Mouse (Mus musculus) layer of hippocampus, adult 11-12 months (tissue): ENCODE results near the gene Gm5662.
"Not testable (repeated sequence)": the region's sequence is repeated elsewhere in the genome, so short reads cannot be mapped to it uniquely, and the experiment has no call there.

Experiments
- DNase-seq: peaks from one replicate; pipeline ENCODE4 v3.0.0; 2022; ENCODE audit warnings: low spot score

The Gm5662 gene

DNA sequence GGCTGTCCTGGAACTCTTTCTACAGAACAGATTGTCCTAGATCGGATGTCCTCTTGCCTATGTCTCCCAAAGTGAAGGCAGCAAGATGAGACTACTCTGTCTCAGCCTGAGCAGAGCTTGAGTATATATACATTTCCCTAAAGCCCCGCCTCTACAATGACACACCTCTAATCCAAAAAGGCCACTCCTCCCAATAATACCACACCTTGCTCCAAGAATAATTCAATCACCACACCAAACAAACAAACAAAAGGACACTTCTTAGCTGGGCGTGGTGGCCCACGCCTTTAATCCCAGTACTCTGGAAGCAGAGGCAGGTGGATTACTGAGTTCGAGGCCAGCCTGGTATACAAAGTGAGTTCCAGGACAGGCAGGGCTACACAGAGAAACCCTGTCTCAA, at the start of gene Gm5662:
TSS of gene Gm5662 (minus strand) at position 101 of the 400 bp plus-strand sequence.
- DNase-seq = not testable (repeated sequence)

DNA sequence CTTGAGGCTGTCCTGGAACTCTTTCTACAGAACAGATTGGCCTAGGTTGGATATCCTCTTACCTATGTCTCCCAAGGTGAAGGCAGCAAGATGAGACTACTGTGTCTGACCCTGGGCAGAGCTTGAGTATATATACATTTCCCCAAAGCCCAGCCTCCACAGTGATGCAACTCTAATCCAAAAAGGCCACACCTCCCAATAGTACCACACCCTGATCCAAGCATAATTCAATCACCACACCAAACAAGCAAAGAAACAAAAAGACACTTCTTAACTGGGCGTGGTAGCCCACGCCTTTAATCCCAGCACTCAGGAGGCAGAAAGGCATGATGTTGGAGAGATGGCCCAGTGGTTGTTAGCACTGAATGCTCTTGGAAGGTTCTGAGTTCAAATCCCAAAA, 49.6 kb upstream of the Gm5662 start, which contains the start of gene Gm5039:
TSS of gene Gm5039 (minus strand) at position 101 of the 400 bp plus-strand sequence.
- not testable (repeated sequence) for DNase-seq

DNA sequence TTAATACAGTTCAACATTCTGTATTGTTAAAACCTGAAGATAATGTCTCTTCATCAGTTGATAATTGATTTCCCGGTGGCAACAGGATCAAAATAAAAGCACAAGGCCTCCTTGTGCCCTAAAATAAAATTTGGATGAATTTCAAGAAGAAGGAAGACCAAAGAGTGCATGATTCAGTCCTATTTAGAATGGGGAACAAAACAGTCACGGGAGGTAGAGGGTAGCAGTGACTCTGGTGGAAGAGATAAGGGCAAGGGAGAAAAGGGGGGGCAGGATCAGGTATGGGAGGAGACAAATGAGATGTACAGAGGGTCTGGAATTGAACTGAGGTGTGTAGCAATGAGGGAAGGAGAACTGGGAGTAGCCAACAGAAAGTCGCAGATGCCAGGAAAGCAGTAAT, 40.3 kb upstream of the Gm5662 start:
- no peak for DNase-seq

DNA sequence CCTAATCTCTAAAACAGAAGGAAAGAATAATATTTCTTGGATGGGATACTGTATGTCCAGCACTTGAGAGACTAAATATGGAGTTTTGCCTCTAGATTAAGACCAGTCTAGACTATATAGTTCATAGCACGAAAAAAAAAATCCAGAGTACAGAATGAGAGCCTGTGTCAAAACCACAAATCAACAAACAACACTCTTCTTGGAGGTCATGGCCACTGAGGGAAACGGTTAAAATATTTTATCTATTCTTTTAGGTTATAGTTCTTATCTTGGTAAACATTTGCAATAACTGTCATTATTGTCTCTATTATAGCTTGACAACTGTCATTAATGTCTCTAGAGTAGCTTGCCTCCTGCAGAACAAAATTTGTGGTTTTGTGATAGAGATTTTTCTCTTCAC, 22.9 kb upstream of the Gm5662 start:
- not testable (repeated sequence) for DNase-seq

DNA sequence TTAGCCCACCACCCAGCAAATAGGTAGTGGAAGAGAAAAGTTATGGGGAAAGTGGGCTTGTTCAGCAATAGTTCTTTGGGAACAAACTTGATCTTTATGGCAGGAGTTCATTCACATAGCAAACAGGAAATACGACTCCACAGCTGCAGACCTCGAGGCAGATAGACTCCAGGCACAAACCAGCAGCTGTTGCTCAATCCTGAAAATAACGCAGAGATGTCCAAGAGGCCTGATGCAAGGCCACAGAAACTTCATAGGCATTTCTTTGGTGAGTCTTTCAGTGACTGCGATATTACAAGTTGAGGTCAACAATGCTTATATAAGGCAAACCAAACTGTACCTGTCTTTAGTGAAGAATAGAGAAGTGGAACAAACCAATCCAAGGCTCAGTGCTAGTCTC, 18.8 kb upstream of the Gm5662 start:
- not testable (repeated sequence) for DNase-seq

DNA sequence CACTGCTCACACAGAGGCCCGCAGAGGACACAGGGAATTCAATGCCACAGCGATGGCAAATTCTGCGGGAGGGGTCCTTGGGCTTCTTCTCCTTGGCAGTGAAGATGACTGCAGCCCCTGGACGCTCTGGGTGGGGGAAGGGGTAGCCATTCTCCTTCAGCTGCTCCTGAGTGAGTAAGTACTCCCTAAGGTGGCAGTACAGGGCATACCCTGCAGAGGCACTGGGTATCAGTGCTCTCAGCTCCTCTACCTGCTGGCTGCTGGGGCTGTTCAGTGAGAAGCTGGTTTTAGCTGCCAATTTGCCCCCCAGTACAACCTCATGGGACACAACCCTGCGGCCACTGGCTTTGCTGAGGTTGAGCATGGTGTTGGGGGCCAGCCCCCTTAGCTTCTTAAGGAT, 10.9 kb upstream of the Gm5662 start:
- not testable (repeated sequence) for DNase-seq

DNA sequence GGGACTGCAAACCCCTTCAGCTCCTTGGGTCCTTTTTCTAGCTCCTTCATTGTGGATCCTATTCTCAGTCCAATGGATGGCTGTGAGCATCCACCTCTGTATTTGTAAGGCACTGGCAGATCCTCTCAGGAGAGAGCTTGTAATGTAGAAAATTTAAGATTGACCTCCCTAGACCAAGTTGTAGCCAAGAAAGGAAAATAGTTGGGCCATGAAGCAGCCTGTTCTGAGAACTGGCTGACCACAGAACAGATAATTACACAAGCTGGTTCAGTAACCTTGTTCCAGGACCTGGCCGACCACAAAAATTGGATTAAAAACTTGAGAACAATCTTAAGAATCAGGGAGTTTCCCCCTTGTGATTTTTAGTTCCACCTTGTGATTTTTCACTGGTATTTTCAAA, 17.1 kb downstream of the Gm5662 start:
- no peak for DNase-seq

DNA sequence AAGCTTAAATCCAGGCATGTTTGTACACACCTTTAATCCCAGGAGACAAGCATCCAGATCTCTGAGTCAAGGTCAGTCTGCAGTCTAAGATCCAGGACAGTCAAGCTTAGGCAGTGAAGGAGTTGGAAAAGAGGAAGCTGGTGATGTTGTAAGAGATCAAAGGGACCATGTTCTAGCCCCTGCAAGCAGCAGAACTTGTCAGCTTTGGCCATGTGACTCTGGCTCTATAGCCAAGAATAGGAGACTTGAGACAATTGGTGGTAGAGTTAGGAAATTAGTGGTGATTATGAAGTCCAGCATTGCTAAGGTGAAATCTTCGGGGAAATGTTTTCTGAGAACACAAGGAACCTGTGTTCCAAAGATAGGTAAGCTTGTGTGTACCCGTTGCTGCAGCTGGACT, 18.4 kb downstream of the Gm5662 start:
- not testable (repeated sequence) for DNase-seq

DNA sequence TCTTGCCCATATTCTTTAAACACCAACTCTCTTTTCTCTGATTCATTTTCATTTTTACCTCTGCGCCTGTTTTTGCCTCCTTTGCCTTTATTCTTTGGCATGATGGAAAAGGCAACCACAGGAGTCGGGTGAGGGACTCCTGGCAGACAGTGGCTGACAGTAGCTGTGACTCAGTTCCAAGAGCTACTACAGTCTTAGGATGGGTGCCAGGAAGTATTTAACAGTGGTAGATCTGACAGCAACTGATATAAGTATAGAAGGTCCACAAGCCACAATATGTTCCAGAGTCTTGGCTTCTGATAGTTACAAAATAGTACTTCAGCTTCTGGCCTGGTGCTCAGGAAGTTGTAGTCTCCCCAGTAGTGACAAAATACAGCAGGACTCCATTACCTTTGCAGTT, 24.3 kb downstream of the Gm5662 start, which contains the start of gene Gm8332:
TSS of gene Gm8332 (minus strand) at position 101 of the 400 bp plus-strand sequence.
- DNase-seq = not testable (repeated sequence)

DNA sequence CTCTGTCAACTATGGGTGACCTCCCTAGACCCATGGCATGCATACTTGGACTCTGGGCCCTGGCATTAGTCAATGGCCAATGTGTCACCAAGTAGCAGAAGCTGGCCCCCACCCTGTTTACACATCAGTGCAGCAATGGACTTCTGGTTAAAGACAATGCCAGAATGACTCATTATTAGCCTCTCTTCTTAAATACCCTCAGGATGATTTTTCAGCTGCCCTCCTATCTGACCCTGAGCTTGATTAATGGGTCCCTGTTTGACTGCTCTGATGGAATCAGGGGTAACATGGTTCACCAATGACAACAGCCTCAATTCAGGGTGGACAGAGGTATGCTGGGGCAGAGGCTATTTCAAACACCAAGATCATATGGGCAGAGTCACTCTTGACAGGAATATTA, 28.5 kb downstream of the Gm5662 start:
- not testable (repeated sequence) for DNase-seq

DNA sequence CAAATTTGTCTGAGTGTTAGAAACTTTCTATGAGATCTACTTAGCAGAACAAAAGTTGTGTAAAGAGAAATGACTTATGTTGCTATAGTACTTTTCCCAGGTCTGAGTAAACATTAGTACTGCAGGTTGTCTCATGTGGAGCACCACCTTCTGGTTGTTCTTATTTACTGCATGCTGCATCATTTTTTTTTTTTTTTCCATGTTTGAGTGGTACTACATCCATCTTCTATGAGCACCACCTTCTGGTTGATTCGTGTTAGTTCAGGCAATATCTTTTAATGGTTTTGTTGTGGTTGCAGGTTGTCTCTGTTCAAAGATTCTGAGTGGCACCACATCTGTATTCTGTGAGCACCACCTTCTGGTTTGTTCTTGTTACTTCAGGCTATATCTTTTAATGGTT, 31.4 kb downstream of the Gm5662 start:
- DNase-seq = not testable (repeated sequence)
